Comparison of ENCODE assay signal across 8 mouse cellular contexts in the genomic region with DNA sequence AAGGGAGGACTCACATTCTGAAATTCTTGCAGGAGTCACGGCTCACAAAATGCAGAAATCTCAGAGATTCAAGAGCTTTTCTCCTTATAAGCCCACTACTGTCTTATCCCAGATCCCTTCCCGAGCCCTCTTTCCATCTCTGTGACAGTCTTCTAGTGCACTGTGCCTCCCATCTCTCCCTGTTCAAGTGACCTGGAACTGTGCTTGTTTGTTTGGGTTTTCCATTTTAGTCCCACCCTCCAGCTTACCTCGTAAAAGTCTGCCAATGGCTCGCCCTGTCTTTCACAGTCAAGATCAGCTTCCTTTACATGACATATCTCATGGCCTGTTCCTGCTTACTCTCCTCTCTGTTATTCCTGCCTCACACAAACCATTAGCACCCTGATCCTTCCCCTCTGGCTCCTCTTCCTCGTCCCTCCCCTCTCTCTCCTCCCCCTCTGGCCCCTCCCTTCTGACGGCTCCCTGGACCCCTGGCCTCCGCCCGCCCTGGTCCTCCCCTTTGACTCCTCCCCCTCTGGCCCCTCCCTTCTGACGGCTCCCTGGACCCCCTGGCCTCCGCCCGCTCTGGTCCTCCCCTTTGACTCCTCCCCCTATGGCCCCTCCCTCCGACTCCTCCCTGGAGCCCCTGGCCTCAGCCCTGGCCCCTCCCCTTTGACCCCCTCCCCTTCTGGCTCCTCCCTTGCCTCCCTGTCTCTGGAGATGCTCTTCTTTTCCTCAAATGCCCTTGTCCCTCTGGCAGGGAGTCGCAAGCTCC. TPM values are rescaled to one million over a fixed set of nuclear protein-coding genes. Genes with fewer than 3 reads are reported as not detected.
A peak's percentile ranks its signal among the peaks of the same experiment; 100 is the strongest.
DNase-seq lines count a peak whose midpoint lies in the region; ATAC-seq and TF ChIP-seq lines count a peak whose summit lies in the region.

No protein-coding gene starts in this region.

- H3K9me3 ChIP-seq in hindbrain, embryonic 15.5 days = no peaks in the 10 kb centered on the region
- no peaks in the 10 kb centered on the region for H3K9me3 ChIP-seq in neural tube, embryonic 13.5 days

- no peaks in the 10 kb centered on the region for H3K4me1 ChIP-seq in hindbrain, embryonic 15.5 days (replicated peaks)
- H3K4me1 ChIP-seq in liver, adult 2 months (ENCODE audit: control insufficient read depth, insufficient read depth, low read length) = no peaks in the 10 kb centered on the region
- peaks cover 6% of the 10 kb centered on the region; the same call in 1 of the 2 replicates for H3K4me1 ChIP-seq in neural tube, embryonic 13.5 days (replicated peaks)

- TF ChIP-seq CTCF in liver, adult 2 months (IDR thresholded peaks at IDR 0.05; ENCODE audit: low read depth, low read length) = no peak

- intact Hi-C loops in left cerebral cortex, postnatal 4 days (cut with DNase I) = no loop called here

- H3K4me3 ChIP-seq in hindbrain, embryonic 15.5 days = no peak overlapping the region
- H3K4me3 ChIP-seq in liver, adult 2 months (ENCODE audit: insufficient read depth, low read depth, low read length) = no peak overlapping the region
- H3K4me3 ChIP-seq in neural tube, embryonic 13.5 days = no peak overlapping the region

- no peak for TF ChIP-seq POLR2A in liver, adult 2 months (IDR thresholded peaks at IDR 0.05; ENCODE audit: extremely low read depth, insufficient read depth, low read length)

- ATAC-seq in hindbrain, embryonic 15.5 days (ENCODE audit: low FRiP score, low read depth) = 0 out of 2 replicates have a peak, but pooled peaks have one; percentile 15
- no peak for ATAC-seq in neural tube, embryonic 13.5 days (ENCODE audit: low read depth)

- no peak overlapping the region for H3K9ac ChIP-seq in hindbrain, embryonic 15.5 days
- no peak overlapping the region for H3K9ac ChIP-seq in liver, adult 2 months (ENCODE audit: low read depth, low read length)
- H3K9ac ChIP-seq in neural tube, embryonic 13.5 days = no peak overlapping the region

- H3K27me3 ChIP-seq in hindbrain, embryonic 15.5 days = no peaks in the 10 kb centered on the region
- H3K27me3 ChIP-seq in liver, adult 2 months (ENCODE audit: control insufficient read depth, insufficient read depth, low read length) = no peaks in the 10 kb centered on the region
- H3K27me3 ChIP-seq in neural tube, embryonic 13.5 days = no peaks in the 10 kb centered on the region

- H3K4me2 ChIP-seq in hindbrain, embryonic 15.5 days = peak overlapping the region; percentile 24
- H3K4me2 ChIP-seq in neural tube, embryonic 13.5 days = peak overlapping the region; percentile 31

- 10% methylated on average over 13 of the region's 13 CpGs for WGBS in hindbrain, embryonic 15.5 days
- 23% methylated on average over 13 of the region's 13 CpGs for WGBS in liver, adult 2 months
- WGBS in neural tube, embryonic 13.5 days = 9% methylated on average over 13 of the region's 13 CpGs

- no peak overlapping the region for H3K27ac ChIP-seq in hindbrain, embryonic 15.5 days (replicated peaks)
- no peak overlapping the region for H3K27ac ChIP-seq in liver, adult 2 months (replicated peaks; ENCODE audit: insufficient read depth, low read depth, low read length)
- no peak overlapping the region for H3K27ac ChIP-seq in neural tube, embryonic 13.5 days (replicated peaks)

- peak; percentile 68 for DNase-seq in left cerebral cortex, postnatal 4 days
- no peak for DNase-seq in left cerebral cortex, adult 8-10 months (ENCODE audit: low spot score in 2 of 2)
- DNase-seq in gastrocnemius, postnatal 10 days = peak; percentile 44
- peak; percentile 14 for DNase-seq in liver, adult 2 months (ENCODE audit: extremely low read depth, low read depth, low spot score)
- no peak for DNase-seq in right cerebral cortex, postnatal 4 days
- DNase-seq in right cerebral cortex, postnatal 36 days (ENCODE audit: low spot score in 2 of 2) = no peak

- no peaks in the 10 kb centered on the region for H3K79me2 ChIP-seq in liver, adult 2 months (ENCODE audit: control insufficient read depth, insufficient read depth, low read length)

- H3K36me3 ChIP-seq in hindbrain, embryonic 15.5 days = no peaks in the 10 kb centered on the region
- H3K36me3 ChIP-seq in liver, adult 2 months (ENCODE audit: control insufficient read depth, insufficient read depth, low read length) = no peaks in the 10 kb centered on the region
- no peaks in the 10 kb centered on the region for H3K36me3 ChIP-seq in neural tube, embryonic 13.5 days

RNA-seq across cellular contexts. Expression of a gene that starts 55.5 kb away (rescaled TPM):
- total RNA-seq in left cerebral cortex, postnatal 4 days (2021) = 10 to 100 TPM; 25.4 to 29.7 TPM
- total RNA-seq in left cerebral cortex, adult 8-10 months (2022) = 10 to 100 TPM; 21.3 to 31.7 (median 27.6) TPM
- 1 to 10 TPM; 1.2 to 1.9 TPM for total RNA-seq in gastrocnemius, postnatal 10 days (2021)
- 23.2 and 26.9 TPM in 2 replicates for polyA plus RNA-seq in hindbrain, embryonic 15.5 days (2015; fragmentation: Nextera tagmentation; extraction: Ambion mirVana)
- 0.55 and 1.8 TPM in 2 replicates for total RNA-seq in liver, adult 2 months (2014; rRNA removed)
- 0.56 and 0.92 TPM in 2 replicates for polyA plus RNA-seq in liver, adult 2 months (2012; rRNA removed)
- 13.5 and 14.4 TPM in 2 replicates for polyA plus RNA-seq in neural tube, embryonic 13.5 days (2015; fragmentation: Nextera tagmentation; extraction: Ambion mirVana)

Comparison
In these comparisons a context has a peak if more than half of its experiments do, and no peak if none do; other contexts are left out.
1. DNase-seq: peak in left cerebral cortex, postnatal 4 days (single experiment), gastrocnemius, postnatal 10 days (single experiment) and liver, adult 2 months (single experiment); none in left cerebral cortex, adult 8-10 months (0 of 2), right cerebral cortex, postnatal 4 days (single experiment) and right cerebral cortex, postnatal 36 days (0 of 2).